Mouse (Mus musculus) lung, postnatal 0 days (tissue): ENCODE measurements around the gene Maats1. TPM values are rescaled to one million over a fixed set of nuclear protein-coding genes. Genes with fewer than 3 reads are reported as not detected.

Experiments
- ATAC-seq: fragments of 200-750 bp; cut with Nextera tagmentation; 2 replicates; pipeline ENCODE4 v1.8.0; 2017; ENCODE audit warnings: moderate library complexity
- DNase-seq: peaks from one replicate; pipeline ENCODE4 v3.0.0-alpha.2; 2016; ENCODE audit warnings: low spot score
- H3K27ac ChIP-seq: fragments of 300-500 bp; sonication (generic); 2 replicates; pipeline ENCODE4 v1.5.1; 2014; ENCODE audit warnings: antibody characterized with exemption, mild to moderate bottlenecking, low read length, mixed read lengths
- H3K27me3 ChIP-seq: fragments of 300-500 bp; sonication (generic); replicated peaks from 2 replicates; pipeline ENCODE4 v1.6.1; 2014; ENCODE audit warnings: low read length, mixed read lengths; ENCODE audit not compliant: insufficient read depth
- H3K36me3 ChIP-seq: fragments of 300-500 bp; sonication (generic); 2 replicates; pipeline ENCODE4 v1.6.1; 2014; ENCODE audit warnings: low read length, mixed read lengths; ENCODE audit not compliant: insufficient read depth
- H3K4me1 ChIP-seq: fragments of 300-500 bp; sonication (generic); 2 replicates; pipeline ENCODE4 v1.6.1; 2014; ENCODE audit warnings: antibody characterized with exemption, low read depth, low read length, mixed read lengths; ENCODE audit not compliant: insufficient read depth
- H3K4me2 ChIP-seq: fragments of 300-500 bp; sonication (generic); replicated peaks from 2 replicates; pipeline ENCODE4 v1.6.1; 2014; ENCODE audit warnings: low read depth, mild to moderate bottlenecking, low read length, moderate library complexity, mixed read lengths
- H3K4me3 ChIP-seq: fragments of 300-500 bp; sonication (generic); 2 replicates; pipeline ENCODE4 v1.5.1; 2014; ENCODE audit warnings: low read depth, low read length
- H3K9ac ChIP-seq: fragments of 300-500 bp; sonication (generic); replicated peaks from 2 replicates; pipeline ENCODE4 v1.6.1; 2014; ENCODE audit warnings: low read depth, mild to moderate bottlenecking
- H3K9me3 ChIP-seq: fragments of 300-500 bp; sonication (generic); 2 replicates; pipeline ENCODE4 v1.6.1; 2016; ENCODE audit warnings: low read length, mixed read lengths
- CTCF ChIP-seq: IDR thresholded peaks from 2 replicates; pipeline ENCODE4 v1.5.1; 2016; ENCODE audit warnings: antibody characterized with exemption, mild to moderate bottlenecking
- EP300 ChIP-seq: IDR thresholded peaks from 2 replicates; pipeline ENCODE4 v1.6.1; 2016; ENCODE audit warnings: antibody characterized with exemption, mild to moderate bottlenecking, control low read depth
- WGBS: fragments of 180-500 bp; shearing (Covaris S2); extraction: QIAGEN DNeasy Blood & Tissue Kit; methylation state at CpG from one replicate; pipeline ENCODE4 v1.1.7; 2014; 5-methylcytosine and 5-hydroxymethylcytosine counted together
- polyA plus RNA-seq: library from polyadenylated mRNA; unstranded; fragments of >200 nt; fragmentation: Nextera tagmentation; extraction: Ambion mirVana; gene quantifications from 2 replicates; pipeline ENCODE4 v1.2.1, GENCODE M21; 2015

The Maats1 gene
- polyA plus RNA-seq, 1 experiment from 2014 or later, result 2.6 TPM

DNA sequence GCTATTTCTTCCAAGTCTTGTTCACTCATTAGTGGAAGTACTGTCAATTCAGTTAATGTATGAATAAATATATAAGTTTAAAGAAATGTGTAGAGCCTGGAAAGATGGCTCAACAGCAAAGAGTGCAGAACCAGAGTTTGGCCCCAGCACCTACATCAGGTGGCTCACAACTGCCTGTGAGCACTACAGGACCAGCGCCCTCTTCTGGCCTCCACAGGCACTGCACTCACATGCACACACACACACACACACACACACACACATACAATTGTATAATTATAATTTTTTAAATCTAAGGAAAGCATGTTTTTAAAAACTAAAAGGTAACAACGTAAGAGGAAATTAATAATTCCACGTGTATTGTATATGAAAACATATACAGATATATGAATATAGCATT is 12.6 kb downstream of the Maats1 start:
- Histone ChIP-seq H3K4me1 (no peaks in the 10 kb centered on the region), H3K9me3 (no peaks in the 10 kb centered on the region), H3K27me3 (no peaks in the 10 kb centered on the region), H3K4me2 (no peak overlapping the region), H3K4me3 (no peak overlapping the region), H3K36me3 (no peaks in the 10 kb centered on the region), H3K9ac (no peak overlapping the region), H3K27ac (no peak overlapping the region)
- no peak for TF ChIP-seq EP300
- peak; percentile 20; the same call in 1 of the 2 replicates for TF ChIP-seq CTCF
- 82% methylated on average over 3 of the region's 3 CpGs for WGBS
- ATAC-seq (no peak), DNase-seq (no peak)

DNA sequence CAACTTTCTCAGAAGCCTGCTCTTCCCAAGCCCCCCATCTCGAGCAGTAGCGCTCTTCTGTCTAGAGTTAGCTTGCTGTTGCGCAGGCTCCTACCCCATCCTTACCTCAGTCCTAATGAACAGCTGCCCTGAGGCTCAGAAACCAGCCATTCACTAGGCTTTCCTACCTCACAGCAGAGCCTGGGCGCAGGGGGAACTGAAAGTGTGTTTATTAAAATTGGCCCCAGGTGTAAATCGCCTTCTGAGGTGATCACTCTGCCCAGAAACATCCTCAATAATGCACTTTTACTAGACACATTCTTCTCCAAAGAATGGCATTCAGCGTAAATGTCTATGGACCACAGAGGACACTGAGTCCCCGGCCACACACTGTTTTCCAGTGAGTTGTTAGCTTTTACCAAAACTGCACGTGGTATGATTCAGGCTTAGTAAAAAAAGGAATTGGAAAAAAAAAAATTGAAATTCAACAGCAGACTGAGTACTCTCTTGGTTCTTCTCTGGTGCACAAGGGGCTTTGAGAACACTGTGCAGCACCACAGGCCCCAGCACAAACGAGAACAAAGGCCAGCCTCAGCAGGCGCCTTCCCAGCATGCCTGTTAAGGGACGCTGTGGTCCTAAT is 15.1 kb downstream of the Maats1 start:
- no peak overlapping the region for H3K9ac ChIP-seq
- WGBS, result 87% methylated on average over 11 of the region's 11 CpGs
- no peak overlapping the region for H3K27ac ChIP-seq
- DNase-seq (no peak), ATAC-seq (no peak)
- no peaks in the 10 kb centered on the region for H3K27me3 ChIP-seq
- TF ChIP-seq CTCF (no peak), EP300 (no peak)
- H3K9me3 ChIP-seq, result no peaks in the 10 kb centered on the region
- no peaks in the 10 kb centered on the region for H3K36me3 ChIP-seq
- no peak overlapping the region for H3K4me2 ChIP-seq
- H3K4me3 ChIP-seq, result no peak overlapping the region
- no peaks in the 10 kb centered on the region for H3K4me1 ChIP-seq

DNA sequence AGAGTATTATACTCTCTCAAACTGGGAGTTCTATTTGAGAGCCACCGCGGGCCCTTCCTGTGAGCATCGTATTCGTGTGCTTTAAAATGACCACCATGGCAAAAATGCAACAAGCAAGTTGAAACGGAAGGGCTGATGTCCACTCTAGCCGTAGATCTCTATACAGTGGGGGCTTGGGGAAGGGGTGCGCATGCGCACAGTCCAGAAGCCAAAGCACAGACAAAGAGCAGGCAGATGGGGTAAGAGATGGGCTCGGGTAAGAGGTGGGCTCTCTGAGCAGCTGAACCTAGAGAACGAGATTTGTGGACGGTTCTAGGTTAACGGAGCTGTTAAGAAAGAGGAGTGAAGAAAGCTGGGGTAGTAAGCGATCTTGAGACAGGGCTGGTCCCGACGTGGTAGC is 17.6 kb downstream of the Maats1 start:
- Histone ChIP-seq H3K36me3 (no peaks in the 10 kb centered on the region), H3K4me1 (no peaks in the 10 kb centered on the region), H3K27me3 (no peaks in the 10 kb centered on the region), H3K4me2 (no peak overlapping the region), H3K27ac (no peak overlapping the region), H3K4me3 (no peak overlapping the region), H3K9ac (no peak overlapping the region), H3K9me3 (no peaks in the 10 kb centered on the region)
- ATAC-seq (no peak), DNase-seq (no peak)
- no peak for TF ChIP-seq EP300
- no peak for TF ChIP-seq CTCF
- 88% methylated on average over 15 of the region's 15 CpGs for WGBS

DNA sequence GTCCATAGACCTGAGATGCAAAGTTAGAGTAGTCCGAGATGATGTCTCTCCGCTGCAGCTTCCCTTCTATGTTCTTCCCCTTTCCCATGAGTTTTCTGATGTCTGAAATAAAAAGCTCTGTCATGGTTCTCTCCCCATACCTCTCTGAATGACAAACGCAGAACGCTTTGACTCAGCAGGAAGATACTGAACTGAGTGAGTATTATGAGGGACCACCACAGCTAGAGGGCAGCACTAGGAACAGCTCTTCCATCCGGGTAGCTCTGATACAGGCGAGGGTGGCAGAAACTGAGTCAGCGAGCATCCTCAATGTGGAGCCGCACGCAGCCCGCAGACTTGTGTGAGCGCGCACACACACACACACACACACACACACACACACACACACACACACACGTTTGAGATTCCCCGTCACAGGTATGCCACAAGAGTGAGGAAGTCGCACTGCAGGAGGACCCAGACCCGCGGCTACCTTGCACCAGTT is 20.4 kb downstream of the Maats1 start:
- ATAC-seq (0 out of 2 replicates have a peak, but pooled peaks have one; percentile 35), DNase-seq (peak; percentile 67)
- Histone ChIP-seq H3K4me2 (no peak overlapping the region), H3K27ac (no peak overlapping the region), H3K4me1 (no peaks in the 10 kb centered on the region), H3K9me3 (no peaks in the 10 kb centered on the region), H3K9ac (no peak overlapping the region), H3K27me3 (no peaks in the 10 kb centered on the region), H3K36me3 (no peaks in the 10 kb centered on the region), H3K4me3 (no peak overlapping the region)
- WGBS, result 35% methylated on average over 17 of the region's 17 CpGs
- TF ChIP-seq CTCF, result peak; percentile 74
- TF ChIP-seq EP300, result no peak

DNA sequence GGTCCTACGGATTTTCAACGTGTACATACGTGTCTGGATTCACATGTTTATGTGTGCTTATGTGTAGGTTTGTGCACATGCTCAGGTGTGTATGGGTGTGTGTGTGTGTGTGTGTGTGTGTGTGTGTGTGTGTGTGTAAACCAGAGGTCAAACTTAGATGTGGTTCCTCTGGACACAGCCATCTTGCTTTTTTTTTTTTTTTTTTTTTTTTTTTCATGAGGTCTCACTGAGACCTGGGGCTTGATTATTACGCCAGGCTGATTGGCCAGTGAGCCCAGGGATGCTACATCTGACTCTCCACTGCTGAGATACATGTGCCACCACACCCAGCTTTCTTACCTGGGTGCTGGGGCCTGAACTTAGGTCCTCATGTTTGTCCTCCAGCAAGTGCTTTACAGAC is 22.9 kb downstream of the Maats1 start:
- DNase-seq (no peak), ATAC-seq (no peak)
- Histone ChIP-seq H3K4me2 (no peak overlapping the region), H3K4me3 (no peak overlapping the region), H3K27ac (no peak overlapping the region), H3K27me3 (no peaks in the 10 kb centered on the region), H3K9me3 (no peaks in the 10 kb centered on the region), H3K4me1 (no peaks in the 10 kb centered on the region), H3K36me3 (no peaks in the 10 kb centered on the region), H3K9ac (no peak overlapping the region)
- TF ChIP-seq EP300, result no peak
- no peak for TF ChIP-seq CTCF
- 89% methylated on average over 4 of the region's 4 CpGs for WGBS

DNA sequence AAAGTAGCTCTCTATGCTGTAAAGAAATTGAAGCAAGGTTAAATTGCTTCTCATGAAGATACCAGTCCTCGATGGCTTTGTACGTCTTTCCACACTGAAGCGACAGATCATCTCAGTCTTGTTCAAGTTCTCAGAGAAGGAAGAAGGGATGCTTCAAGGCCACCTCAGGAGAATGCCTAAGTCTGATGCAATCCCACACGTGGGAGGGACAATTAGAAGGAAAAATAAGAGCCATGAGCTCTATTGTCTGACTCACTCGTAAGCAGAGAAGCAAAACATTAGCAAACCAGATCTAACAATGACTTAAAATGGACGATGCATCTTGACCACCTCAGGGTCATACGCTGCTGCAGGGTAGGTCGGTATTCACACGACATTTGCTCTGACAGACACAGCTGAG is 23.5 kb downstream of the Maats1 start:
- no peak for TF ChIP-seq EP300
- no peak for TF ChIP-seq CTCF
- H3K9ac ChIP-seq, result no peak overlapping the region
- no peak overlapping the region for H3K4me2 ChIP-seq
- H3K36me3 ChIP-seq, result no peaks in the 10 kb centered on the region
- DNase-seq (no peak), ATAC-seq (no peak)
- no peak overlapping the region for H3K4me3 ChIP-seq
- no peaks in the 10 kb centered on the region for H3K9me3 ChIP-seq
- H3K27ac ChIP-seq, result no peak overlapping the region
- 68% methylated on average over 9 of the region's 9 CpGs for WGBS
- no peaks in the 10 kb centered on the region for H3K27me3 ChIP-seq
- H3K4me1 ChIP-seq, result no peaks in the 10 kb centered on the region
